Mouse (Mus musculus) neural tube, embryonic 13.5 days (tissue): ENCODE data around the gene Rab40c. TPM values are rescaled to one million over a fixed set of nuclear protein-coding genes. Genes with fewer than 3 reads are reported as not detected.

ENCODE experiments used
- ATAC-seq: fragments of 200-750 bp; cut with Nextera tagmentation; 2 replicates; pipeline ENCODE4 v1.8.0; 2017; ENCODE audit warnings: low read depth, mild to moderate bottlenecking, moderate TSS enrichment, moderate library complexity
- H3K27ac ChIP-seq: fragments of 300-500 bp; sonication (generic); replicated peaks from 2 replicates; pipeline ENCODE4 v1.5.1; 2015; ENCODE audit warnings: moderate library complexity, mild to moderate bottlenecking, inconsistent platforms
- H3K27me3 ChIP-seq: fragments of 300-500 bp; sonication (generic); 2 replicates; pipeline ENCODE4 v1.6.1; 2015; ENCODE audit warnings: mild to moderate bottlenecking, inconsistent platforms
- H3K36me3 ChIP-seq: fragments of 300-500 bp; sonication (generic); 2 replicates; pipeline ENCODE4 v1.6.1; 2015; ENCODE audit warnings: mild to moderate bottlenecking, inconsistent platforms
- H3K4me1 ChIP-seq: fragments of 300-500 bp; sonication (generic); replicated peaks from 2 replicates; pipeline ENCODE4 v1.6.1; 2015; ENCODE audit warnings: inconsistent platforms
- H3K4me2 ChIP-seq: fragments of 300-500 bp; sonication (generic); 2 replicates; pipeline ENCODE4 v1.6.1; 2015; ENCODE audit warnings: inconsistent platforms, mild to moderate bottlenecking, moderate library complexity
- H3K4me3 ChIP-seq: fragments of 300-500 bp; sonication (generic); 2 replicates; pipeline ENCODE4 v1.5.1; 2015; ENCODE audit warnings: mild to moderate bottlenecking, inconsistent platforms
- H3K9ac ChIP-seq: fragments of 300-500 bp; sonication (generic); 2 replicates; pipeline ENCODE4 v1.6.1; 2015; ENCODE audit warnings: moderate library complexity, mild to moderate bottlenecking, inconsistent platforms
- H3K9me3 ChIP-seq: fragments of 300-500 bp; sonication (generic); 2 replicates; pipeline ENCODE4 v1.6.1; 2016; ENCODE audit warnings: inconsistent platforms
- WGBS: fragments of 180-500 bp; shearing (Covaris S2); methylation state at CpG from one replicate; pipeline ENCODE4 v1.1.7; 2015; 5-methylcytosine and 5-hydroxymethylcytosine counted together
- polyA plus RNA-seq: library from polyadenylated mRNA; unstranded; fragments of >200 nt; fragmentation: Nextera tagmentation; extraction: Ambion mirVana; gene quantifications from 2 replicates; pipeline ENCODE4 v1.2.1, GENCODE M21; 2015

Gene Rab40c
- polyA plus RNA-seq, 1 experiment from 2014 or later: 50.7 TPM

DNA sequence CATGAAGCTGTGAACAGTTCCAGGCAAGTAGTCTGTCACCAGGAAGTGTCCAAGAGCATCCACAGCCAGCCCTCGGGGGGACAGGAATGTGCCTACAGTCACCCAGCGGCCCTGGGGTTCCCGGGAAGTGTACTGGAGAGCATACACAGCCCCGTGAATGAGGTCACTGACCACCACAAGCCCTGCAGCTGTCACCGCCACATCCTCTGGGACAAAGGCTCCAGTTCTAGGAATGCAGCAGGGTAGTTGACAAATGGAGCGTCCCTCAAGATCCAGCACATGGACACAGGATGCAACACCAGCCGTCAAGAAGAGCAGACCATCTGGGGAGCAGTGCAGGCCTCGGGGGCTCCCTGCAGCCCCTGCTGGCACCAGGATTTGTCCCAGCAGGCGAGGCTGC, 24.2 kb upstream of the Rab40c start:
- Histone ChIP-seq H3K4me2 (no peak overlapping the region), H3K36me3 (no peaks in the 10 kb centered on the region), H3K4me3 (no peak overlapping the region), H3K27me3 (no peaks in the 10 kb centered on the region), H3K9me3 (no peaks in the 10 kb centered on the region), H3K4me1 (peaks cover 21% of the 10 kb centered on the region), H3K27ac (no peak overlapping the region), H3K9ac (no peak overlapping the region)
- ATAC-seq: no peak
- WGBS: 74% methylated on average over 9 of the region's 9 CpGs

DNA sequence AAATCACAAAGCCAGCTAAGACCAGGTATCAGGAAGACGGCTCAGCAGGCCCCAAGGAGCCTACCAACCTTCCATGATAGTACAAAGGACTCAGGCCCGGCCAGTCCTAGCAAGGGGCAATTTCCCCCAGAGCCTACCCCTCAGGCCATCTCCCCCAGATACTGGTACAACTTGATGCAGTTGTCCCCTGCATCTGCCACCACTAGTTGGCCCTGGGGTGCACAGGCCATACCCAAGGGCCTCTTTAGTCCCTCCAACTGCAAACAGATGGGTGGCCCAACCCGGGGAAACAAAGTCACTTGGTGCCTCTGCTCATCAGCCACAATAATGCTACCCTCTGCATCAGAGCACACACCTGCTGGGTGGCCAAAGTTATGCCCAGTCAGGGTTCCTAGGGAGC, 23.7 kb upstream of the Rab40c start:
- 88% methylated on average over 3 of the region's 3 CpGs for WGBS
- no peaks in the 10 kb centered on the region for H3K36me3 ChIP-seq
- H3K9me3 ChIP-seq: no peaks in the 10 kb centered on the region
- H3K4me3 ChIP-seq: no peak overlapping the region
- peaks cover 21% of the 10 kb centered on the region for H3K4me1 ChIP-seq
- H3K27ac ChIP-seq: no peak overlapping the region
- no peak overlapping the region for H3K4me2 ChIP-seq
- no peak for ATAC-seq
- H3K27me3 ChIP-seq: no peaks in the 10 kb centered on the region
- no peak overlapping the region for H3K9ac ChIP-seq

DNA sequence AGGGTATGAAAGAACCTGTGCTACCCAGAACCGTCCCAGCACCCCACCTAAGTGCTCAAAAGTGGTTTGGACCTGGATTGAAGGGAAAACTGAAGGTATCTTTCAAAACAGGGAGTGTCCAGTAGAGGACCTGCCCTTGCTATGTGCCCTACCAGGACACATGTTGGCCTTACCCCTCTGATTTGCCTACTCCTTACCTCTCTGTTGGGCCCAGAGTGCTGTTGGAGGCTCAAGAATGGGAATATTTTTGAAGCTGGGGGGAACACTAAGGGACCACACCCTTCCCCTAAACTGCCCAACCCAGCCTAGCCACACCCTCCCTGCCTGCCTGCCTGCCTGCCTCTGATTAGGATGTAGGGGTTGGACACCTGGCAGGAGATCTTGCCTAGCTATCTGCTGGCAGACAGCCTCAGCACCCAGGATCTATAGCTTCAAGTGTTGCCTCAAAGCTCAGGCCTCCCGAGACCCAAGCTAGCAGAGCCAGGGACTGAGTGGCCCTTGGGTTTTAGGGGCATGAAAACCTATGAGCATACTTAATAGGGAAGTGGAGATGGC, 23.1 kb upstream of the Rab40c start:
- H3K9ac ChIP-seq: no peak overlapping the region
- H3K4me1 ChIP-seq: peaks cover 21% of the 10 kb centered on the region
- no peaks in the 10 kb centered on the region for H3K36me3 ChIP-seq
- H3K9me3 ChIP-seq: no peaks in the 10 kb centered on the region
- H3K4me3 ChIP-seq: no peak overlapping the region
- no peaks in the 10 kb centered on the region for H3K27me3 ChIP-seq
- 90% methylated on average over 2 of the region's 2 CpGs for WGBS
- H3K27ac ChIP-seq: no peak overlapping the region
- ATAC-seq: no peak
- no peak overlapping the region for H3K4me2 ChIP-seq

DNA sequence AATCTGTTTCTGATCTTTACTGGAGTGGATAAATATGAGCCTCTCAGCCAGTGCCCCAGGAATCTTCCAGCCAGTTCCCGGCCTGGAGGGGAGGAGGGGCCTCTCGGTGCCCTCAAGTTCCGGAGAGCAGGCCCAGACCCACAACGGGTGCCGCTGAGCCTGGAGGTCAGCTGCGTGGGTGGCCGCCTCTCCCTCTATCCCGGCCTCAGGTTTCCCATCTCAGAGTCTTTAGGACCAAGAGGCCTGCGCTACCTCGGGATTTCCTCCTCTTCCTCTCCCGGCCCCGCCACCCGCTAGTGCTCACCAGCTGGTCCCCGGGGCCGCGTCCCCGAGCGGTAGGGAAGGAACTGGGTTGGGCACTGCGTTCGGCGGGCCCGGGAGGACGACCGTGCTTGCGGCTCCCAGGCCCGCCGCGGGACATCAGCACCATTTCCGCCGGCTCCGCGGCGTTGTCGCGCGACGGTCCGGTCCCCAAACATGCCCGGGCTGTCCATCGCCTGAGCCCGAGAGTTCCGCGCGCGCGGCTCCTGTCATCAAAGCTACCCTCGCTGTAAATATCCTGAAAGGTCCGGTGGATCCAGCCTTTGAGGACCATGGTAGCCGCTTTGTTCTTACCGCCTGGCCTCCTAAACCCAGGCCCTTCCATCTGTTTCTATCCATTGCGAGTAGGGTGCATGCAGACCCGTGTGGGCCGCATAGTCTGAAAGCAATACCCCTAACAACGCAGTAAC, 22.1 kb upstream of the Rab40c start:
- ATAC-seq: peak; percentile 72
- peak overlapping the region; percentile 89 for H3K27ac ChIP-seq
- peaks cover 9% of the 10 kb centered on the region for H3K36me3 ChIP-seq
- H3K9ac ChIP-seq: peak overlapping the region; percentile 97
- WGBS: 4% methylated on average over 54 of the region's 54 CpGs
- no peaks in the 10 kb centered on the region for H3K27me3 ChIP-seq
- no peaks in the 10 kb centered on the region for H3K9me3 ChIP-seq
- H3K4me2 ChIP-seq: peak overlapping the region; percentile 82
- H3K4me1 ChIP-seq: peaks cover 21% of the 10 kb centered on the region
- H3K4me3 ChIP-seq: peak overlapping the region; percentile 85

DNA sequence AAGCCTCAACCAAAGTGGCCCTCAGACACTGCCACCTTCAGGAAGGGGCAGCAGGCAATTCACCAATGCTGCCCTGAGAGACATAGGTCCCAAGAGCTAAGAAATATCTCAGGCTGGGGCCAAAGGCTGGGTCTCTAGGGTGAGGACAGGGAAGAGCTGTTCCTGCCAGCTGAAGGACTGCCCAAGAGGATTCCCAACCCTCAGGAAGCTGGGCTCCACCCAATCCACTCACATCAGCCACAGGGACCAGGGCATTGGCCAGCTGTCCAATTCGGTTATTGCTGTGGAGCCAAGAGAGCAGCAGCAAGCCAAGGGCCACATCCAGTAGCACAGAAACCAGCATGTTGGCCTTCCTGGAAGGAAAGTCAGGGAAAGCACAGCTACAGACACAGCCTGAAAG, 15.0 kb upstream of the Rab40c start:
- Histone ChIP-seq H3K4me3 (no peak overlapping the region), H3K27me3 (no peaks in the 10 kb centered on the region), H3K9ac (no peak overlapping the region), H3K9me3 (no peaks in the 10 kb centered on the region), H3K4me2 (no peak overlapping the region), H3K27ac (no peak overlapping the region), H3K4me1 (no peaks in the 10 kb centered on the region), H3K36me3 (peaks cover 72% of the 10 kb centered on the region)
- 89% methylated on average over 1 of the region's 1 CpGs for WGBS
- ATAC-seq: no peak

DNA sequence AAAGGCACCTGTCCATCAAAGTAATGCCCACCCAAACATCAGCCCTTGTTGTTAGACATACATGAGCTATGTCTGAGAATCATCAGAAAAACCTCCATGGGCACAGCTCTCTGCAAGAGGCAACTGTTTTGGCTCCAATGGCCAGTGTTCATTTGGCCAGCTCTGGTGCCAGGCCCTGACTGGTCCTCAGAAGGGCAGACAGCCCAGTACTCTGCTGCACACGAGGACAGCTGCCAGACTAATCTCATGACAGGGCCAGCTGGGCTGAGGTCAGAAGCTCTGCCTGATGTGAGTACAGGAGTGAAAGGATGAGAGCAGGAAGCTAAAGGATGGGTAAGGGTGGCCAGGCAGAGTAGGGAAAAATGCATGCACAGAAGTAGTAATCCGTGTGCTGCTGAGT, 5.8 kb upstream of the Rab40c start:
- Histone ChIP-seq H3K4me3 (no peak overlapping the region), H3K27me3 (no peaks in the 10 kb centered on the region), H3K9me3 (no peaks in the 10 kb centered on the region), H3K9ac (no peak overlapping the region), H3K36me3 (peaks cover 45% of the 10 kb centered on the region), H3K4me2 (no peak overlapping the region), H3K4me1 (peaks cover 8% of the 10 kb centered on the region), H3K27ac (no peak overlapping the region)
- ATAC-seq: no peak
- 85% methylated on average over 2 of the region's 2 CpGs for WGBS

DNA sequence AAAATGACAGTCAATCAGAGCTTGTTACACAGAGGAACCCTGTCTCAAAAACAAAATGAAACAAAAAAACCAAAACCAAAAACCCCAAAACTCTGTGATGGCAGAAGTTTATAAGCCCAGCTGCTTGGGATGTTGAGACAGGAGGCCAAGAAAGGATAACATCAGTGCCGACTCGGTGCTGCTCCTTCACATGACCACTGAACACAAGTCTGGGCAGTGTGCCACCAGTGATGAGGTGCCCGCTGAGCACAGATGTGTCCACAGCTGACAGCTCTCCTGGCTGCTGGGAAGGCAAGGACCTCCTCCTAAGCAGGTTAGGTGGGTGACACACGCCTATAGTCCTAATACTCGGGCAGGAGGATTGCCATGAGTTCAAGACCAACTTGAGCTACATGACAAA, 2.6 kb upstream of the Rab40c start:
- peaks cover 27% of the 10 kb centered on the region for H3K4me1 ChIP-seq
- peaks cover 19% of the 10 kb centered on the region for H3K36me3 ChIP-seq
- no peak overlapping the region for H3K4me3 ChIP-seq
- no peak for ATAC-seq
- no peak overlapping the region for H3K9ac ChIP-seq
- H3K27me3 ChIP-seq: no peaks in the 10 kb centered on the region
- 85% methylated on average over 5 of the region's 5 CpGs for WGBS
- no peak overlapping the region for H3K4me2 ChIP-seq
- no peak overlapping the region for H3K27ac ChIP-seq
- no peaks in the 10 kb centered on the region for H3K9me3 ChIP-seq

DNA sequence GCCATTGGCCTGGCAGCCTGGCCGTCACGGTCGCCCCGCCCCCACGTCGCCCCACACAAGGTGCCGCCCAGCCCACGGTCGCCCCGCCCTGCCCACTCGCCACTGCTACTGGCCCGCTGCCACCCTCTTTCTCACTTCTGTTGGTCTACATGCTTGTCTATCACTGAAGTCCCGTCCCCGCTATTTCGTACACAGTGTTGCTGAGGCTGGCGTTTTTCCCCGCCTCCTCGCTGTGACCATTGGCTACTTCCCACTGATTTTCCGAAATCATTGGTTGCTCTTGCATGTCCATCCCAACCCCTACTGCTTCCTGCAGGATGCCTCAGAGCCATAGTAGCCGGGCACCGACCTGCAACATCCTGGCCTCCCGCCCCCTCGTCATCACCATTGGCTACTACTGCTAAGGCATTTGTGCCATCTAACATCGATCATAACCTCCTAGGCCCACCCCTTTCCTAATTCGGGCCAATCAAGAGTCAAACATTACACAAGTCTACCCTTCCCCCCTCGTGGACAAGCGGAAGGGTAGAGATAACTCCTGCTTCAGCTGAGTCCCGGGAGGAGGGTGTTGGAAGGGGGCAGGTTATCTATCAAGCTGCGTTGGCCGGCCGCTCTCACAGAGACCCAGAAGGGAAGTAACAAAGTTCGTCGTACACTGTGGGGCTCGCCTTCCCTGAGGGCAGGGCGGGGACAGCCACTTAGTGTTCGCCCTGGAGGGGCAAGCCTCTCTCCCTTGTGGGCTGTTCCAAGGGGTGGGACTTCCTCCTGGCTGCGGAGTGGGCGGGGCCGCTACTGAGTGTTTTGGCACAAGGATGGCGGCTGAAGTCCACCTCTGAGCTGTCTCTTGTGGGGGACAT, 487 bp upstream of the Rab40c start:
- H3K36me3 ChIP-seq: peaks cover 6% of the 10 kb centered on the region
- H3K4me2 ChIP-seq: peak overlapping the region; percentile 71
- WGBS: under 1% methylated on average over 40 of the region's 40 CpGs
- H3K4me3 ChIP-seq: peak overlapping the region; percentile 95
- H3K27ac ChIP-seq: peak overlapping the region; percentile 93
- no peaks in the 10 kb centered on the region for H3K9me3 ChIP-seq
- no peaks in the 10 kb centered on the region for H3K27me3 ChIP-seq
- ATAC-seq: peak; percentile 98
- H3K4me1 ChIP-seq: peaks cover 34% of the 10 kb centered on the region
- peak overlapping the region; percentile 83 for H3K9ac ChIP-seq

DNA sequence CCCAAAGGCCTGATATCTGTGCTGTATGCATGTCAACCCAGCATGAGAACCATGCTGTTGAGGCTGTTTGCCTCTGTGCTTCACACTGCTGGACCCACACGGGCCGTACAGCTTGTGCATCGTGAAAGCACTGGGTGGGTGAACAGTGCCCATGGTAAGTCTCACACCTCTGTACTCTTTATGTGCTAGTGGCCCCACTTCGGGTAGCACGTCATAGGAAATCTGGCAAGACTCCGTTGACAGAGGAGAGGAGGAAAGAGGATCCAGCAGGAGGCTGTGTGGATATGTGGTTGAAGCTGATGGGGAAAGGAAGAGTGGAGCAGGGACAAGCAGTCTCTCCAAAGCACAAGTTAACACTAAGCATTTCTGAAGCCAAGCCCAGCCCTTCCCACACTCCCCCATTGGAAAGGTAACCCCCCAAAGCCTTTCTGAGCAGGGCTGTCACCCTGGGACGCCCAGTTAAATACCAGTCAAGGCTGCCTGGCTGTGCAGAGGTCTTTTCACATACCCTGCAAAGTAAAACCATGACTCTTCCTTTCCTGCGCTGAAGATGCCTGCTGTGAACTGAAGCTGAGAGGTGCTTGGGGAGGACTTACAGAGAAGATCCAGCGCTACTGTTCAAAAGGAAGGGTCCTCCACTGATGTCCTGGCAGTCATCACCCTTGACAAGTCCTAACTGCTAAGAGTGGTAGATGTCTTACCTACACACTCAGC, 1.3 kb downstream of the Rab40c start:
- Histone ChIP-seq H3K4me2 (peak overlapping the region; percentile 92), H3K9ac (peak overlapping the region; percentile 86), H3K4me3 (peak overlapping the region; percentile 95), H3K9me3 (no peaks in the 10 kb centered on the region), H3K27ac (no peak overlapping the region), H3K36me3 (peaks cover 6% of the 10 kb centered on the region), H3K27me3 (no peaks in the 10 kb centered on the region), H3K4me1 (peaks cover 34% of the 10 kb centered on the region)
- no peak for ATAC-seq
- WGBS: 82% methylated on average over 9 of the region's 9 CpGs

DNA sequence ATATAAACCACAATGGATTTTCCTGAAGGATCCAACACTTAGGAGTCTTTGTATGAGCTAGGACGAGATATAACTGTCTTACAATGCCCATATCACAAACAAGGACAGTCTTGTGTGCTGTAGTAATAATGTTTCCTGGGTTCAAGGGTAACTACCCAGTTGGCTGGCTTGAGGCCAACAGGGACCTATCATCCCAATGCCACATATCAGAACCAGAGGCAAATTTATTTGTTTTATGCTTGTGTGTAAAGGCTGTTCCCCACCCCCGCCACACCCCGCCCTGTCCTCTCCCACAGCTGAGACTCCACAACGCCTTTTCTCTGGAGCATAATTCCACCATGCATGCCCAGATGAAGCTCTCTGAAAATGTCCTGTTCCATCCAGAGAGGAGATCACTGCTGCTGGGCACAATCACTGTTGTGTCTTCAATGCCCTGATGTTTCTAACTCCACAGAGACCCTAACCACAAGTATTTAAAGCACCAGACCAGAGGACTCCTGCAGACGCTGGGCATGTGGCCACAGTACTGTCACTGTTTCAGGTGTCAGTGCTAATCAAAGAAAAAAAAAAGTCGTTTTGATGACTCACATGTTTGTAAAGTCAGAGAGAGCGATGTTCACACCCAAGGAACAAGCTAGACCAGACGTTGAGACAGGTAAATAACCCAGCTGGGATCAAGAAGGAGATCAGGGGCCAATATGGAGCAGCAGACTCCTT, 2.4 kb downstream of the Rab40c start:
- Histone ChIP-seq H3K4me2 (peak overlapping the region; percentile 92), H3K27ac (no peak overlapping the region), H3K27me3 (no peaks in the 10 kb centered on the region), H3K36me3 (peaks cover 6% of the 10 kb centered on the region), H3K9ac (peak overlapping the region; percentile 86; the same call in 1 of the 2 replicates), H3K4me3 (peak overlapping the region; percentile 95; the same call in 1 of the 2 replicates), H3K9me3 (no peaks in the 10 kb centered on the region), H3K4me1 (peaks cover 34% of the 10 kb centered on the region)
- ATAC-seq: no peak
- 76% methylated on average over 8 of the region's 8 CpGs for WGBS

DNA sequence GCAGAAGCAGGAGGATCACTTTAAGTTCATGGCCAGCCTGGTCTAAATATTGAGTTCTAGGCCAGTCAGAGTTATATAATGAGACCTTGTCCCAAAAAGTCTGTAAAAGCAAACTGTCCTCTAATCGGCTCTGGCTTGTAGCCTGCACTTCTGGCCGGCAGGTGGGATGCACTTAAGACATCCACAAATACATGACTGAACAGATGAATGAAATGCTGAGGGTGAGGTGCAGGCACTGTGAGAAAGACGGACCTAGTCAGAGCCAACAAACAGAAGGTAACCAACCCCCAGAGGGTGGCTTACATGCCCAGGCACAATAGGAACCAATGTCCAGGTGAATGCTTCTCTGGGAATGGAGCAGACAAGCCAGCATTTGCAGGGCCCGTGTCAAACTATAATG, 5.2 kb downstream of the Rab40c start:
- no peak overlapping the region for H3K27ac ChIP-seq

More for the DNA sequence above, 5.2 kb downstream of the Rab40c start:
- H3K9me3 ChIP-seq: no peaks in the 10 kb centered on the region
- no peak overlapping the region for H3K4me2 ChIP-seq
- H3K36me3 ChIP-seq: peaks cover 6% of the 10 kb centered on the region
- 86% methylated on average over 4 of the region's 4 CpGs for WGBS
- no peaks in the 10 kb centered on the region for H3K27me3 ChIP-seq
- no peak for ATAC-seq
- H3K4me3 ChIP-seq: no peak overlapping the region
- H3K9ac ChIP-seq: no peak overlapping the region; the same call in 1 of the 2 replicates
- peaks cover 27% of the 10 kb centered on the region for H3K4me1 ChIP-seq
